Mouse (Mus musculus): ENCODE measurements around the gene Ptges. TPM values are rescaled to one million over a fixed set of nuclear protein-coding genes. Genes with fewer than 3 reads are reported as not detected.
A peak's percentile ranks its signal among the peaks of the same experiment; 100 is the strongest.

Gene Ptges
- polyA plus RNA-seq, 1 experiment from 2014 or later, result 4.2 TPM

GRCm38 (mm10) chr2:30845152-30846070 lies 84.3 kb downstream of the Ptges start:
- DNase-seq (no peak), ATAC-seq (ENCODE audit: low FRiP score, low TSS enrichment) (no peak)
- WGBS, result under 1% methylated on average over 80 of the region's 80 CpGs
- Histone ChIP-seq H3K4me2 (ENCODE audit: low read length) (peak overlapping the region; percentile 69), H3K9ac (replicated peaks; ENCODE audit: low read length) (peak overlapping the region; percentile 51), H3K9me3 (ENCODE audit: control insufficient read depth, low read length) (no peaks in the 10 kb centered on the region), H3K27me3 (ENCODE audit: control insufficient read depth, insufficient read depth, low read length) (peaks cover 27% of the 10 kb centered on the region), H3K27ac (replicated peaks; ENCODE audit: low read depth, low read length) (no peak overlapping the region), H3K4me1 (ENCODE audit: control insufficient read depth, insufficient read depth, low read length) (peaks cover 8% of the 10 kb centered on the region; the same call in 1 of the 2 replicates), H3K4me3 (replicated peaks; ENCODE audit: low read depth, low read length) (peak overlapping the region; percentile 38), H3K36me3 (ENCODE audit: control insufficient read depth, insufficient read depth, low read length) (no peaks in the 10 kb centered on the region)

- Histone ChIP-seq H3K9me3 (ENCODE audit: control insufficient read depth, low read length) (no peaks in the 10 kb centered on the region), H3K4me2 (ENCODE audit: low read length) (no peak overlapping the region), H3K4me1 (ENCODE audit: control insufficient read depth, insufficient read depth, low read length) (peaks cover 8% of the 10 kb centered on the region; the same call in 1 of the 2 replicates), H3K4me3 (replicated peaks; ENCODE audit: low read depth, low read length) (no peak overlapping the region), H3K9ac (replicated peaks; ENCODE audit: low read length) (no peak overlapping the region), H3K27ac (replicated peaks; ENCODE audit: low read depth, low read length) (no peak overlapping the region), H3K36me3 (ENCODE audit: control insufficient read depth, insufficient read depth, low read length) (no peaks in the 10 kb centered on the region), H3K27me3 (ENCODE audit: control insufficient read depth, insufficient read depth, low read length) (peaks cover 27% of the 10 kb centered on the region)
- 71% methylated on average over 10 of the region's 10 CpGs for WGBS
- DNase-seq (no peak), ATAC-seq (ENCODE audit: low FRiP score, low TSS enrichment) (no peak)
These were observed 87.0 kb downstream of the Ptges start for GRCm38 (mm10) chr2:30842615-30843014.

Other genes with a start within 250 kb of the Ptges start
- 0.87 and 1.0 TPM in 2 replicates for gene 1700001O22Rik, start 126.2 kb downstream of the Ptges start, polyA plus RNA-seq (2014; fragmentation: Nextera tagmentation; extraction: Ambion mirVana)
- 114 and 122 TPM in 2 replicates for gene Ntmt1, start 122.0 kb downstream of the Ptges start, polyA plus RNA-seq (2014; fragmentation: Nextera tagmentation; extraction: Ambion mirVana)
- 38.5 and 42.7 TPM in 2 replicates for gene Asb6, start 99.5 kb downstream of the Ptges start, polyA plus RNA-seq (2014; fragmentation: Nextera tagmentation; extraction: Ambion mirVana)
- gene Prrx2, start 94.9 kb downstream of the Ptges start, polyA plus RNA-seq (2014; fragmentation: Nextera tagmentation; extraction: Ambion mirVana), result 1.4 and 2.2 TPM in 2 replicates
- 19.3 and 19.4 TPM in 2 replicates for gene Tor1b, start 23.1 kb upstream of the Ptges start, polyA plus RNA-seq (2014; fragmentation: Nextera tagmentation; extraction: Ambion mirVana)
- 81.2 and 89.5 TPM in 2 replicates for gene Tor1a, start 38.1 kb upstream of the Ptges start, polyA plus RNA-seq (2014; fragmentation: Nextera tagmentation; extraction: Ambion mirVana)
- 68.2 and 78.7 TPM in 2 replicates for gene BC005624, start 52.3 kb upstream of the Ptges start, polyA plus RNA-seq (2014; fragmentation: Nextera tagmentation; extraction: Ambion mirVana)
- 28.5 and 35.8 TPM in 2 replicates for gene Usp20, start 52.4 kb upstream of the Ptges start, polyA plus RNA-seq (2014; fragmentation: Nextera tagmentation; extraction: Ambion mirVana)
- gene Fnbp1, start 212.1 kb upstream of the Ptges start, polyA plus RNA-seq (2014; fragmentation: Nextera tagmentation; extraction: Ambion mirVana), result 18.3 and 21.0 TPM in 2 replicates
- 25.5 and 25.6 TPM in 2 replicates for gene Gpr107, start 222.5 kb upstream of the Ptges start, polyA plus RNA-seq (2014; fragmentation: Nextera tagmentation; extraction: Ambion mirVana)

Data from midbrain, embryonic 14.5 days (tissue).